Mouse (Mus musculus) cortical plate, adult 2 months (tissue): ENCODE results near the gene Nln.

Experiments used
- CTCF ChIP-seq: fragments of 200-500 bp; IDR thresholded peaks from 2 replicates; pipeline ENCODE4 v1.5.1; 2011; ENCODE audit warnings: mild to moderate bottlenecking, control low read depth, low read length; ENCODE audit not compliant: insufficient read depth; ENCODE audit errors: extremely low read depth
- POLR2A ChIP-seq: fragments of 200-500 bp; IDR thresholded peaks from 2 replicates; pipeline ENCODE4 v1.6.1; 2011; ENCODE audit warnings: mild to moderate bottlenecking, low read length, control low read depth; ENCODE audit not compliant: insufficient read depth; ENCODE audit errors: extremely low read depth

DNA sequence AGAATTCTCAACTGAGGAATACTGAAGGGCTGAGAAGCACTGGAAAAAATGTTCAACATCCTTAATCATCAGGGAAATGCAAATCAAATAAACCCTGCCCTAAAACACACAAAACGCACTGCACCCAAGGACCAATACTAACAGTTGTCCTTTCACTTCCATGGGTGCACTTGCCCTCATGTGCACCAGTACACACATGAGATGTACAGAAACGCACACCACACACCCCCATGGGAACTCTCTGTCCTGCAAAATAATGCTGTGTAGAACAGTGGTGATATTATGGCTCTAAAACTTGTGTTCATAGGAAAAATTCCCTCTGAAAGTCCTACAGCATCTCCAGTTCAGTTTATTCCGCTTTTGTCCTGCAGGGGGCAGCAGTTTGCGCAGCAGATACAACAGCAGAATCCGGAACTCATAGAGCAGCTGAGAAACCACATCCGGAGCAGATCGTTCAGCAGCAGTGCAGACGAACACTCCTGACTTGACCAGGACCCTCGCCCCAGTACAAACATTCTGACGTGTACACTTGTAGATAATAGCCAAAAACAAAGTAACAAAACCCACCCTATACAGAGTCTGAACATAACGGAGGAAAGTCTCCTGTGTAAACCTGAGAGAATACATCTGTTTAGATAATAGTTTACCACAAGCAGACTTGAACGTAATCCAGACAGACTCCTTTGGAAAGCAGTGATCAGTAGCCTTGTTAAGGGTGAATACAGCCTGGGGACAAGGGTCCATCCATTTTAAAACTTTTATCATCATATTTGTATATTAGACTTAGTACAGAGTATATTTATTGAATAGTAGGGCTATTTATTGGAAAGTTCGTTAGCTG, 30.2 kb upstream of the Nln start:
- TF ChIP-seq CTCF (peak; percentile 71), POLR2A (0 out of 2 replicates have a peak, but pooled peaks have one; percentile 34)
